Comparison of ENCODE assay signal across 18 mouse cellular contexts in the genomic region with DNA sequence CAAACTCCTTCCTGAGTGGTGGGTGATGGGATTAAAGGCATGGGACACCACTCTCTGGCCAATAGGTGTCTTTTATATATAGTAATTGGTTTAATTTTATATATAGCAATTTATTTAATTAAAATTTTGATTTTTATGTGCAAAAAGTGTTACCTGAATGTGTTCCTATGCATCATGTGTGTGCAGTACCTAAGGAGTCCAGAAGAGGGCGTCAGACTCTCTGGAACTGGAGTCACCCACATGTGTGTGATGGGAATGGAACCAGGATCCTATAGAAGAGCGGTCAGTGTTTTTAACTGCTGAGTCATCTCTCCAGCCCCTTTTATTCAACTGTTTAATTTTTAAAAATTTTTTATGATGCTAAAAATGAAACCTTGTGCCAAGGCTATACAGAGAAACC. TPM values are rescaled to one million over a fixed set of nuclear protein-coding genes. Genes with fewer than 3 reads are reported as not detected.
DNase-seq lines count a peak whose midpoint lies in the region; ATAC-seq and TF ChIP-seq lines count a peak whose summit lies in the region.
"Had no signal": no experiment of that assay in that cellular context is flagged by ENCODE, and none has a peak within 500 bp of the region (broad histone marks: within the 10 kb centered on the region; RNA-seq: fewer than 3 reads in every experiment).

No protein-coding gene starts in this region.

- H3K4me3 ChIP-seq in gastrocnemius, adult 2 months, result no peak overlapping the region
- no peak overlapping the region for H3K4me3 ChIP-seq in liver, embryonic 14.5 days (ENCODE audit: insufficient read depth in 1 of 2, low read depth in 2 of 2, low read length in 2 of 2)
- no peak overlapping the region for H3K4me3 ChIP-seq in liver, embryonic 12.5 days
- no peak overlapping the region for H3K4me3 ChIP-seq in bone marrow, adult 2 months (replicated peaks; ENCODE audit: control insufficient read depth, low read depth, low read length)
- no peak overlapping the region for H3K4me3 ChIP-seq in hindbrain, embryonic 14.5 days (replicated peaks; ENCODE audit: low read length)
- H3K4me3 ChIP-seq: embryonic facial prominence, embryonic 10.5 days; myocyte had no signal

- H3K27me3 ChIP-seq in liver, embryonic 14.5 days (ENCODE audit: control insufficient read depth, insufficient read depth, low read length), result no peaks in the 10 kb centered on the region
- no peaks in the 10 kb centered on the region for H3K27me3 ChIP-seq in liver, embryonic 12.5 days (replicated peaks)
- no peaks in the 10 kb centered on the region for H3K27me3 ChIP-seq in hindbrain, embryonic 14.5 days (ENCODE audit: control insufficient read depth, insufficient read depth, low read length)

- peaks cover 3% of the 10 kb centered on the region for H3K9me3 ChIP-seq in liver, embryonic 14.5 days (ENCODE audit: control insufficient read depth, low read length)
- H3K9me3 ChIP-seq in liver, embryonic 12.5 days (replicated peaks), result peaks cover 6% of the 10 kb centered on the region
- no peaks in the 10 kb centered on the region for H3K9me3 ChIP-seq in hindbrain, embryonic 14.5 days (ENCODE audit: control insufficient read depth, low read length)
- H3K9me3 ChIP-seq: embryonic facial prominence, embryonic 10.5 days had no signal

- WGBS in liver, embryonic 14.5 days (ENCODE audit: insufficient replicate concordance), result 56% methylated on average over 2 of the region's 2 CpGs
- 56% methylated on average over 2 of the region's 2 CpGs for WGBS in liver, embryonic 12.5 days (ENCODE audit: insufficient replicate concordance)
- WGBS in bone marrow, adult 2 months, result 85% methylated on average over 2 of the region's 2 CpGs
- 80% methylated on average over 2 of the region's 2 CpGs for WGBS in hindbrain, embryonic 14.5 days

- peaks cover 4 to 9% of the 10 kb centered on the region in 2 experiments; a peak in 3 of 4 replicates for H3K4me1 ChIP-seq in liver, embryonic 14.5 days (replicated peaks; ENCODE audit: control insufficient read depth in 2 of 2, insufficient read depth in 2 of 2, low read length in 1 of 2)
- H3K4me1 ChIP-seq in liver, embryonic 12.5 days, result peaks cover 29% of the 10 kb centered on the region
- no peaks in the 10 kb centered on the region for H3K4me1 ChIP-seq in bone marrow, adult 2 months (ENCODE audit: control insufficient read depth, insufficient read depth, low read length)
- H3K4me1 ChIP-seq in hindbrain, embryonic 14.5 days (replicated peaks; ENCODE audit: control insufficient read depth, insufficient read depth, low read length), result peaks cover 13% of the 10 kb centered on the region

- TF ChIP-seq POLR2A in bone marrow, adult 2 months (IDR thresholded peaks at IDR 0.05; ENCODE audit: borderline replicate concordance, control insufficient read depth, low read depth, low read length), result no peak

- no peak overlapping the region for H3K27ac ChIP-seq in gastrocnemius, adult 2 months
- H3K27ac ChIP-seq in liver, embryonic 14.5 days, result no peak overlapping the region
- no peak overlapping the region for H3K27ac ChIP-seq in liver, embryonic 12.5 days
- H3K27ac ChIP-seq in bone marrow, adult 2 months (ENCODE audit: control insufficient read depth, insufficient read depth, low read depth, low read length, poor library complexity), result no peak overlapping the region
- no peak overlapping the region for H3K27ac ChIP-seq in hindbrain, embryonic 14.5 days
- H3K27ac ChIP-seq: embryonic facial prominence, embryonic 10.5 days had no signal

- peaks cover 23% of the 10 kb centered on the region for H3K36me3 ChIP-seq in liver, embryonic 14.5 days (replicated peaks; ENCODE audit: control insufficient read depth, insufficient read depth, low read depth)
- peaks cover 61% of the 10 kb centered on the region for H3K36me3 ChIP-seq in liver, embryonic 12.5 days
- peaks cover 48% of the 10 kb centered on the region for H3K36me3 ChIP-seq in hindbrain, embryonic 14.5 days (replicated peaks; ENCODE audit: control insufficient read depth, insufficient read depth)

- DNase-seq in gastrocnemius, adult 2 months, result no peak
- DNase-seq in gastrocnemius, postnatal 4 days (ENCODE audit: low spot score in 2 of 2), result no peak
- DNase-seq in liver, embryonic 14.5 days (ENCODE audit: low read depth in 3 of 3, low spot score in 3 of 3), result no peak
- DNase-seq in B cell, adult 2 months, result peak; percentile 36 to 42
- no peak for DNase-seq in adrenal gland, adult 18-20 months (ENCODE audit: low spot score in 2 of 2)
- DNase-seq in hindbrain, embryonic 14.5 days (ENCODE audit: low spot score), result no peak
- DNase-seq: cerebellum, adult 9-10 months; kidney, adult 18-20 months; right cerebral cortex, postnatal 4 days had no signal

- peak; percentile 60 for TF ChIP-seq CTCF in gastrocnemius, adult 2 months (IDR thresholded peaks at IDR 0.05)
- peak; percentile 50 for TF ChIP-seq CTCF in liver, embryonic 14.5 days (IDR thresholded peaks at IDR 0.05; ENCODE audit: low read depth)
- 0 out of 2 replicates have a peak, but pooled peaks have one; percentile 5 for TF ChIP-seq CTCF in bone marrow, adult 2 months (IDR thresholded peaks at IDR 0.05; ENCODE audit: control insufficient read depth, insufficient read depth, low read length)

- intact Hi-C loops in gastrocnemius, adult 2 months (cut with DNase I), result no loop called here

- TF ChIP-seq EP300 in liver, embryonic 14.5 days (IDR thresholded peaks at IDR 0.05; ENCODE audit: low read depth), result no peak

- no peak for ATAC-seq in liver, embryonic 14.5 days (ENCODE audit: insufficient read depth)
- no peak for ATAC-seq in liver, embryonic 12.5 days
- no peak for ATAC-seq in hindbrain, embryonic 14.5 days (ENCODE audit: low FRiP score)
- ATAC-seq: activated CD4-positive, CD25-positive, alpha-beta regulatory T cell, adult 4 months had no signal

- H3K4me2 ChIP-seq in liver, embryonic 14.5 days (ENCODE audit: low read depth), result no peak overlapping the region
- H3K4me2 ChIP-seq in liver, embryonic 12.5 days, result no peak overlapping the region
- no peak overlapping the region for H3K4me2 ChIP-seq in hindbrain, embryonic 14.5 days (replicated peaks)
- H3K4me2 ChIP-seq: heart, embryonic 11.5 days had no signal

- no peak overlapping the region for H3K9ac ChIP-seq in liver, embryonic 14.5 days (replicated peaks)
- H3K9ac ChIP-seq in liver, embryonic 12.5 days, result no peak overlapping the region
- no peak overlapping the region for H3K9ac ChIP-seq in hindbrain, embryonic 14.5 days

RNA-seq across cellular contexts. Expression of a gene that starts 3.9 kb away (rescaled TPM):
- total RNA-seq in gastrocnemius, adult 2 months (2021), result 1 to 10 TPM; 5.9 to 6.6 TPM
- 10 to 100 TPM; 11.8 to 12.5 TPM for total RNA-seq in gastrocnemius, postnatal 4 days (2021)
- polyA plus RNA-seq in liver, embryonic 14.5 days (2012; rRNA removed), result 6.9 and 7.2 TPM in 2 replicates
- 10.3 and 12.8 TPM in 2 replicates for polyA plus RNA-seq in liver, embryonic 14.5 days (2014; fragmentation: Nextera tagmentation; extraction: Ambion mirVana)
- polyA plus RNA-seq in liver, embryonic 12.5 days (2016; fragmentation: Nextera tagmentation; extraction: Ambion mirVana), result 21.2 and 22.2 TPM in 2 replicates
- 8.3 and 9.1 TPM in 2 replicates for polyA plus RNA-seq in bone marrow, adult 2 months (2011; ENCODE audit: insufficient read depth, insufficient read length, low replicate concordance, missing spikeins)
- 1 to 10 TPM; 7.1 to 8.7 TPM for total RNA-seq in adrenal gland, adult 18-20 months (2021)
- polyA plus RNA-seq in hindbrain, embryonic 14.5 days (2014; fragmentation: Nextera tagmentation; extraction: Ambion mirVana), result 22.1 and 23.5 TPM in 2 replicates

RNA-seq across cellular contexts. Expression of a gene that starts 24.5 kb away (rescaled TPM):
- total RNA-seq in gastrocnemius, adult 2 months (2021), result under 1 TPM; 0.36 to 0.53 TPM
- not detected for total RNA-seq in gastrocnemius, postnatal 4 days (2021)
- 0.13 and 0.15 TPM in 2 replicates for polyA plus RNA-seq in liver, embryonic 14.5 days (2012; rRNA removed)
- polyA plus RNA-seq in liver, embryonic 14.5 days (2014; fragmentation: Nextera tagmentation; extraction: Ambion mirVana), result not detected in 2 replicates
- polyA plus RNA-seq in liver, embryonic 12.5 days (2016; fragmentation: Nextera tagmentation; extraction: Ambion mirVana), result 0.16 and 0.19 TPM in 2 replicates
- not detected in 2 replicates for polyA plus RNA-seq in bone marrow, adult 2 months (2011; ENCODE audit: insufficient read depth, insufficient read length, low replicate concordance, missing spikeins)
- 1 to 10 TPM in 1 of 2 experiments, under 1 TPM in 1; 0.17 to 1.0 TPM for total RNA-seq in adrenal gland, adult 18-20 months (2021)
- 0.10 and 0.24 TPM in 2 replicates for polyA plus RNA-seq in hindbrain, embryonic 14.5 days (2014; fragmentation: Nextera tagmentation; extraction: Ambion mirVana)
- total RNA-seq: hematopoietic stem cell, adult 5-6 weeks had no signal
- polyA plus RNA-seq: activated CD4-positive, CD25-positive, alpha-beta regulatory T cell, adult 4 months; heart, embryonic 11.5 days; myocyte had no signal

RNA-seq across cellular contexts. Expression of a gene that starts 28.7 kb away (rescaled TPM):
- total RNA-seq in gastrocnemius, adult 2 months (2021), result not detected
- under 1 TPM in 1 of 2 experiments, not detected in 1; 0.16 TPM for total RNA-seq in gastrocnemius, postnatal 4 days (2021)
- 0.06 and 0.11 TPM in 2 replicates for polyA plus RNA-seq in liver, embryonic 14.5 days (2012; rRNA removed)
- polyA plus RNA-seq in liver, embryonic 14.5 days (2014; fragmentation: Nextera tagmentation; extraction: Ambion mirVana), result 0.11 and 0.18 TPM in 2 replicates
- not detected in 2 replicates for polyA plus RNA-seq in liver, embryonic 12.5 days (2016; fragmentation: Nextera tagmentation; extraction: Ambion mirVana)
- 1.5 and 9.3 TPM in 2 replicates for polyA plus RNA-seq in bone marrow, adult 2 months (2011; ENCODE audit: insufficient read depth, insufficient read length, low replicate concordance, missing spikeins)
- total RNA-seq in adrenal gland, adult 18-20 months (2021), result under 1 TPM in 1 of 2 experiments, not detected in 1; 0.20 TPM
- polyA plus RNA-seq in hindbrain, embryonic 14.5 days (2014; fragmentation: Nextera tagmentation; extraction: Ambion mirVana), result not detected in 2 replicates
- total RNA-seq: hematopoietic stem cell, adult 5-6 weeks; layer of hippocampus, adult 18-20 months; left cerebral cortex, postnatal 14 days had no signal
- polyA plus RNA-seq: activated CD4-positive, CD25-positive, alpha-beta regulatory T cell, adult 4 months; embryonic facial prominence, embryonic 10.5 days; heart, embryonic 11.5 days; myocyte had no signal

RNA-seq across cellular contexts. Expression of a gene that starts 53.5 kb away (rescaled TPM):
- 10 to 100 TPM; 45.4 to 50.4 TPM for total RNA-seq in gastrocnemius, adult 2 months (2021)
- 10 to 100 TPM; 52.7 to 58.9 TPM for total RNA-seq in gastrocnemius, postnatal 4 days (2021)
- 110 and 136 TPM in 2 replicates for polyA plus RNA-seq in liver, embryonic 14.5 days (2012; rRNA removed)
- polyA plus RNA-seq in liver, embryonic 14.5 days (2014; fragmentation: Nextera tagmentation; extraction: Ambion mirVana), result 88.0 and 95.0 TPM in 2 replicates
- polyA plus RNA-seq in liver, embryonic 12.5 days (2016; fragmentation: Nextera tagmentation; extraction: Ambion mirVana), result 99.8 and 104 TPM in 2 replicates
- polyA plus RNA-seq in bone marrow, adult 2 months (2011; ENCODE audit: insufficient read depth, insufficient read length, low replicate concordance, missing spikeins), result 148 and 149 TPM in 2 replicates
- total RNA-seq in adrenal gland, adult 18-20 months (2021), result 10 to 100 TPM; 63.6 to 74.9 TPM
- polyA plus RNA-seq in hindbrain, embryonic 14.5 days (2014; fragmentation: Nextera tagmentation; extraction: Ambion mirVana), result 55.8 and 65.2 TPM in 2 replicates

RNA-seq across cellular contexts. Expression of a gene that starts 58.8 kb away (rescaled TPM):
- 10 to 100 TPM in 1 of 2 experiments, 1 to 10 TPM in 1; 7.1 to 14.0 TPM for total RNA-seq in gastrocnemius, adult 2 months (2021)
- 10 to 100 TPM; 39.5 to 42.9 TPM for total RNA-seq in gastrocnemius, postnatal 4 days (2021)
- 22.7 and 26.3 TPM in 2 replicates for polyA plus RNA-seq in liver, embryonic 14.5 days (2012; rRNA removed)
- 11.1 and 13.8 TPM in 2 replicates for polyA plus RNA-seq in liver, embryonic 14.5 days (2014; fragmentation: Nextera tagmentation; extraction: Ambion mirVana)
- polyA plus RNA-seq in liver, embryonic 12.5 days (2016; fragmentation: Nextera tagmentation; extraction: Ambion mirVana), result 27.0 and 27.8 TPM in 2 replicates
- 45.4 and 99.8 TPM in 2 replicates for polyA plus RNA-seq in bone marrow, adult 2 months (2011; ENCODE audit: insufficient read depth, insufficient read length, low replicate concordance, missing spikeins)
- 10 to 100 TPM; 62.2 to 89.1 TPM for total RNA-seq in adrenal gland, adult 18-20 months (2021)
- polyA plus RNA-seq in hindbrain, embryonic 14.5 days (2014; fragmentation: Nextera tagmentation; extraction: Ambion mirVana), result 41.0 and 43.1 TPM in 2 replicates

Comparison
In these comparisons a context has a peak if more than half of its experiments do, and no peak if none do; other contexts are left out.
1. DNase-seq: peak in B cell, adult 2 months (2 of 2); none in gastrocnemius, adult 2 months (single experiment), gastrocnemius, postnatal 4 days (0 of 2), liver, embryonic 14.5 days (0 of 3), adrenal gland, adult 18-20 months (0 of 2) and hindbrain, embryonic 14.5 days (single experiment).
2. CTCF ChIP-seq: peak in every context shown above with its lines; median percentile 60 in gastrocnemius, adult 2 months; 50 in liver, embryonic 14.5 days; 5 in bone marrow, adult 2 months.